Mouse (Mus musculus) hindbrain, embryonic 11.5 days (tissue): Measurements from ENCODE around the gene Gm20388. TPM values are rescaled to one million over a fixed set of nuclear protein-coding genes. Genes with fewer than 3 reads are reported as not detected.

ENCODE experiments used
- ATAC-seq: fragments of 200-750 bp; cut with Nextera tagmentation; 2 replicates; pipeline ENCODE4 v1.8.0; 2017; ENCODE audit warnings: mild to moderate bottlenecking, moderate TSS enrichment, moderate library complexity; ENCODE audit not compliant: low FRiP score
- DNase-seq: peaks from one replicate; pipeline ENCODE4 v3.0.0-alpha.2; 2015; ENCODE audit warnings: low spot score
- H3K27ac ChIP-seq: fragments of 300-500 bp; sonication (generic); 2 replicates; pipeline ENCODE4 v1.5.1; 2014; ENCODE audit warnings: mild to moderate bottlenecking, low read depth, low read length
- H3K27me3 ChIP-seq: fragments of 300-500 bp; sonication (generic); 2 replicates; pipeline ENCODE4 v1.6.1; 2014; ENCODE audit warnings: mild to moderate bottlenecking, low read length, moderate library complexity, mixed read lengths; ENCODE audit not compliant: control insufficient read depth, insufficient read depth
- H3K36me3 ChIP-seq: fragments of 300-500 bp; sonication (generic); 2 replicates; pipeline ENCODE4 v1.6.1; 2014; ENCODE audit warnings: mild to moderate bottlenecking, low read length, moderate library complexity, mixed read lengths; ENCODE audit not compliant: control insufficient read depth, insufficient read depth
- H3K4me1 ChIP-seq: fragments of 300-500 bp; sonication (generic); replicated peaks from 2 replicates; pipeline ENCODE4 v1.6.1; 2014; ENCODE audit warnings: low read length, mixed read lengths; ENCODE audit not compliant: control insufficient read depth, insufficient read depth
- H3K4me2 ChIP-seq: fragments of 300-500 bp; sonication (generic); replicated peaks from 2 replicates; pipeline ENCODE4 v1.6.1; 2014; ENCODE audit warnings: mild to moderate bottlenecking, low read depth, low read length
- H3K4me3 ChIP-seq: fragments of 300-500 bp; sonication (generic); 2 replicates; pipeline ENCODE4 v1.5.1; 2014; ENCODE audit warnings: low read depth, low read length
- H3K9ac ChIP-seq: fragments of 300-500 bp; sonication (generic); 2 replicates; pipeline ENCODE4 v1.6.1; 2014; ENCODE audit warnings: low read depth, low read length
- H3K9me3 ChIP-seq: fragments of 300-500 bp; sonication (generic); 2 replicates; pipeline ENCODE4 v1.6.1; 2016; ENCODE audit warnings: low read length; ENCODE audit not compliant: control insufficient read depth
- WGBS: fragments of 180-500 bp; shearing (Covaris S2); extraction: QIAGEN DNeasy Blood & Tissue Kit; methylation state at CpG from one replicate; pipeline ENCODE4 v1.1.7; 2014; 5-methylcytosine and 5-hydroxymethylcytosine counted together
- polyA plus RNA-seq: library from polyadenylated mRNA; unstranded; fragments of >200 nt; fragmentation: Nextera tagmentation; extraction: Ambion mirVana; gene quantifications from 2 replicates; pipeline ENCODE4 v1.2.1, GENCODE M21; 2014

Gene Gm20388
- polyA plus RNA-seq, 1 experiment from 2014 or later: 11.8 TPM

GRCm38 (mm10) chr8:120492881-120493220, 582.2 kb downstream of the Gm20388 start:
- 0 out of 2 replicates have a peak, but pooled peaks cover 3% of the 10 kb centered on the region for H3K27me3 ChIP-seq
- ATAC-seq: no peak
- no peak overlapping the region for H3K27ac ChIP-seq

GRCm38 (mm10) chr8:120493508-120494464, 583.1 kb downstream of the Gm20388 start:
- Histone ChIP-seq H3K27me3 (0 out of 2 replicates have a peak, but pooled peaks cover 3% of the 10 kb centered on the region), H3K4me1 (peaks cover 48% of the 10 kb centered on the region), H3K9me3 (no peaks in the 10 kb centered on the region), H3K36me3 (no peaks in the 10 kb centered on the region), H3K9ac (0 out of 2 replicates have a peak overlapping the region, but pooled peaks have one; percentile 19), H3K4me2 (peak overlapping the region; percentile 83), H3K4me3 (no peak overlapping the region), H3K27ac (0 out of 2 replicates have a peak overlapping the region, but pooled peaks have one; percentile 3)
- ATAC-seq (no peak), DNase-seq (no peak)
- 62% methylated on average over 16 of the region's 16 CpGs for WGBS

More at GRCm38 (mm10) chr8:120492881-120493220, 582.2 kb downstream of the Gm20388 start:
- 44% methylated on average over 4 of the region's 4 CpGs for WGBS
- Histone ChIP-seq H3K9ac (peak overlapping the region; percentile 19; the same call in 1 of the 2 replicates), H3K36me3 (no peaks in the 10 kb centered on the region), H3K4me1 (peaks cover 38% of the 10 kb centered on the region), H3K4me2 (peak overlapping the region; percentile 83), H3K9me3 (no peaks in the 10 kb centered on the region), H3K4me3 (peak overlapping the region; percentile 91; the same call in 1 of the 2 replicates)
- DNase-seq: no peak

DNA sequence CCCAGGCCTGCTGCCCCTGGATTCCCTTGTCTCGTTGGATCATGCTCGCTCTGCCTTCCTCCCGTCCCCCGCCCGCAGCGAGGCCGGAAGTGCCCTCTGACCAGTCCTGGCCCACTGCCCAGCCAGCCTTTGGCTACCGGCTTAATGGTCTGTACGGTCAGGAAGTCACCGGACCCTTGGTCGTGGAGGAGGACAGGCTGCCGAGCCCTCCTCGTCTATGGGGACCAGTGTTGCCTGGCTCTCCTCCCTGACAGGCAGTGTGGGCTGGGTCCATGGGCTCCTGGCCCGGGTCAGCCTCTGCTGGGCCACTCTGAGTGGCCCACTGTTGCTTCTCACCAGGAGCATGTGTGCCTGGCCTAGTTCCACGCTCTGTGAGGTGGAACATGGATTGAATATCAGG, 584.3 kb downstream of the Gm20388 start:
- Histone ChIP-seq H3K4me1 (peaks cover 52% of the 10 kb centered on the region), H3K27me3 (0 out of 2 replicates have a peak, but pooled peaks cover 3% of the 10 kb centered on the region), H3K4me2 (peak overlapping the region; percentile 28), H3K36me3 (no peaks in the 10 kb centered on the region), H3K27ac (peak overlapping the region; percentile 36; the same call in 1 of the 2 replicates), H3K4me3 (no peak overlapping the region), H3K9me3 (no peaks in the 10 kb centered on the region), H3K9ac (0 out of 2 replicates have a peak overlapping the region, but pooled peaks have one; percentile 19)
- ATAC-seq (no peak), DNase-seq (no peak)
- 40% methylated on average over 15 of the region's 15 CpGs for WGBS

DNA sequence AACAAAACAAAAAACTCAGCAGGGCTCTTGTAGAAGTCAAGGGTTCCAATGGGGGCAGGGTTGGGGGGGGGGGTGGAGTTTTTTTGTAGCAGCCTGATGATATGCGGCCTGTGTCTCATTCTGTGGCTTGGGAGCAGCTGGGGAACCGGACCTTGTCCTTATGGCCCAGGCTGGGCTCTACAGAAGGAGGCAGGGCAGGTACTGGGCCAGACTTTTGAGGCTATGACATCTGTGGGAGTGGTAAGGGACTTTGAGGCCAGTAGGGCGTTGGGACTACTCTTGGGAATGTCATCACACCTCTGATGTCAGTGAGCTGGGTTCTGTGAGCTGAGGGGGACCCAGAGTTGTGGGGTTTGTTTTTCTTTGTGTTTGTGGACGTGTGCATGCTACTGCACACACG, 584.8 kb downstream of the Gm20388 start:
- 50% methylated on average over 5 of the region's 5 CpGs for WGBS
- Histone ChIP-seq H3K27me3 (0 out of 2 replicates have a peak, but pooled peaks cover 3% of the 10 kb centered on the region), H3K27ac (no peak overlapping the region), H3K4me1 (peaks cover 54% of the 10 kb centered on the region), H3K9ac (0 out of 2 replicates have a peak overlapping the region, but pooled peaks have one; percentile 19), H3K4me2 (no peak overlapping the region), H3K9me3 (no peaks in the 10 kb centered on the region), H3K4me3 (no peak overlapping the region), H3K36me3 (no peaks in the 10 kb centered on the region)
- no peak for DNase-seq
- ATAC-seq: no peak

DNA sequence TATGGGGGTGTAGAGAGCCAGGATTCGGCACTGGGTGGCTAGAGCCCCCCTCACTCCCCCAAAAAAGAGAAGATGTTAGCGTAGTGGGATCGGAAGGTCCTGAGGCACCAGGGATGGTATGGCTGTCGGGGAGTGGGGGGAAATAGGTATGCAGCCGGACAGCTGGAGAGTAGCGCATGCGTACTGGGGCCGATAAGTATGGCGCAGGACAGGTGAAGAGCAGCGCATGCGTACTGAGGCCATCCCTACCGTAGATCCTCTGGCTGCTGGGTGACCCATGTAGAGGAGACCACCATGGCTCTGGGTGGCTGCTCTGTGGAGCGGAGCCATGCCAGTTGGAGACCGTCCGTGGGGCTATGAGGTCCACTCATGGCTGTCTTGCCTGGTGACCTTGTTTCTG, 585.8 kb downstream of the Gm20388 start:
- no peak overlapping the region for H3K27ac ChIP-seq
- no peak for DNase-seq
- H3K36me3 ChIP-seq: no peaks in the 10 kb centered on the region
- ATAC-seq: no peak
- 93% methylated on average over 15 of the region's 15 CpGs for WGBS
- no peak overlapping the region for H3K9ac ChIP-seq
- H3K4me1 ChIP-seq: peaks cover 53% of the 10 kb centered on the region
- H3K4me2 ChIP-seq: no peak overlapping the region
- H3K4me3 ChIP-seq: no peak overlapping the region
- 0 out of 2 replicates have a peak, but pooled peaks cover 3% of the 10 kb centered on the region for H3K27me3 ChIP-seq
- no peaks in the 10 kb centered on the region for H3K9me3 ChIP-seq

- Histone ChIP-seq H3K27ac (peak overlapping the region; percentile 67), H3K27me3 (0 out of 2 replicates have a peak, but pooled peaks cover 3% of the 10 kb centered on the region), H3K9ac (no peak overlapping the region), H3K4me3 (0 out of 2 replicates have a peak overlapping the region, but pooled peaks have one; percentile 6), H3K9me3 (no peaks in the 10 kb centered on the region), H3K4me1 (peaks cover 51% of the 10 kb centered on the region), H3K36me3 (no peaks in the 10 kb centered on the region), H3K4me2 (peak overlapping the region; percentile 32)
- 16% methylated on average over 11 of the region's 11 CpGs for WGBS
- ATAC-seq: peak; percentile 39; the same call in 1 of the 2 replicates
- no peak for DNase-seq
Measured at GRCm38 (mm10) chr8:120497503-120497946, 586.9 kb downstream of the Gm20388 start.

GRCm38 (mm10) chr8:120498349-120498831, 587.7 kb downstream of the Gm20388 start:
- DNase-seq (no peak), ATAC-seq (peak; percentile 50)
- Histone ChIP-seq H3K27ac (peak overlapping the region; percentile 67), H3K4me3 (no peak overlapping the region), H3K27me3 (0 out of 2 replicates have a peak, but pooled peaks cover 3% of the 10 kb centered on the region), H3K9me3 (no peaks in the 10 kb centered on the region), H3K4me2 (peak overlapping the region; percentile 32), H3K9ac (peak overlapping the region; percentile 40), H3K4me1 (peaks cover 49% of the 10 kb centered on the region), H3K36me3 (no peaks in the 10 kb centered on the region)
- 14% methylated on average over 4 of the region's 4 CpGs for WGBS

GRCm38 (mm10) chr8:120498926-120499605, 588.4 kb downstream of the Gm20388 start:
- Histone ChIP-seq H3K27ac (peak overlapping the region; percentile 67; the same call in 1 of the 2 replicates), H3K4me1 (peaks cover 50% of the 10 kb centered on the region), H3K9ac (no peak overlapping the region), H3K9me3 (no peaks in the 10 kb centered on the region), H3K4me3 (no peak overlapping the region), H3K4me2 (peak overlapping the region; percentile 32), H3K36me3 (no peaks in the 10 kb centered on the region), H3K27me3 (0 out of 2 replicates have a peak, but pooled peaks cover 3% of the 10 kb centered on the region)
- WGBS: 16% methylated on average over 9 of the region's 9 CpGs
- no peak for DNase-seq
- ATAC-seq: peak; percentile 75
